Mouse (Mus musculus) bone marrow macrophage, adult 2 months (primary cell): ENCODE measurements around the gene Kif5c.

Experiments used
- CTCF ChIP-seq: IDR thresholded peaks from 2 replicates; pipeline ENCODE4 v1.5.1; 2012; ENCODE audit warnings: low read depth, mild to moderate bottlenecking, low read length, moderate library complexity
- POLR2A ChIP-seq: IDR thresholded peaks from 2 replicates; pipeline ENCODE4 v1.6.1; 2012; ENCODE audit warnings: mild to moderate bottlenecking, low read depth, low read length, borderline replicate concordance

DNA sequence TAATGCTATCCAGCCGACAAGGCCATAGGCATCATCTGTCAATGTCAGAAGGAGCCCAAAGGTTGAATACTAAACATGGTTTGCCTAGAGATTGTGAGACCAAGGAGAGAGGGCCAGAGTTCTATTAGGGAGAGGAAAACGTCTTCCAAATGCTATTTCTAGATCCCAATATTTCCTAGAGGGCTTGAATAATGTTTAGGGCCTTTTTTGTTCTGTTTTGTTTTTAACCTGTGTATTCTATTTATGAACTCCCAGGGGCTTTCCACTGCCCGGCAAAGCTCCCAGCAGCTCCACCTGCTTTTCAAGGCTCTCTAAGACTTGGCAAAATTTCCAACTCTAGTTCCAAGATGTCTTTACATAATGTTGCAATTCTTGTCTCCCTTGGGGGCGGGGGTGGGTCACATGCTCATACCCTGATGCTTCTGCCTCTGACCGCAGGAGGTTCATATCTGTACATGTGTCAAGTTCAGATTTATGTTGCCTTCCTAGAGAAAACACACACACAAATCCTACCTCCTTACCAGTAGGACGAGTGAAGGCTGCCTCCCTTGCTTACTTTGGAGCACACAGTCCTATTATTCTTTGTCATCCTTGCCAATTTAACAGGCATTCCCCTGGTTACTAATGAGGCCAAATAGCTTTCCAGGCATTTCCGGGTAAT is 18.9 kb upstream of the Kif5c start:
- no peak for TF ChIP-seq CTCF
- no peak for TF ChIP-seq POLR2A
